Mouse (Mus musculus): Measurements from ENCODE around the gene Abcb10.

DNA sequence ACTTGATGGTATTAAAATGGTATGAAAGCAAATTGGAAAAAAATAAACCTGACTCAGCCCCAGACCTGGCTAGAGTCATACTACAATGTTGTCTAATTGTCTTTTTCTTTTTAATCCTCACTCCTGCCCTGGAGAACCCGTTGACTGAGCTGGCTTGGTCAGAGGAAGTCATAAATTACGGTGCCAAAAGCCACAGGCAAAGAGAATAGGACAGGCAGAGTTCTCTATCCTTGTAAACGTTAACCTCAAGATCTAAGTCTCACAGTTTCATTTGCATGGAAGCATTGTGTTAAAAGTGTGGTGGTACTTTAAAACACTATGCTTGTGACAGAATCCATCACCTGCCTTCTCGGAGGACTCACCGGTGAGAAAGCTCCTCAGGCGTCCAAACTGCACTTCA lies 24.9 kb upstream of the Abcb10 start:
- TF ChIP-seq CTCF (IDR thresholded peaks at IDR 0.05; ENCODE audit: low read depth) (no peak), EP300 (IDR thresholded peaks at IDR 0.05; ENCODE audit: low read depth) (no peak)
